Mouse (Mus musculus) kidney, adult 2 months (tissue): ENCODE measurements around the gene Fyco1. TPM values are rescaled to one million over a fixed set of nuclear protein-coding genes. Genes with fewer than 3 reads are reported as not detected.
A peak's percentile ranks its signal among the peaks of the same experiment; 100 is the strongest.

Experiments used
- DNase-seq: peaks from one replicate; pipeline ENCODE4 v3.0.0; 2021
- H3K27ac ChIP-seq: fragments of 200-500 bp; 2 replicates; pipeline ENCODE4 v1.5.1; 2012; ENCODE audit warnings: low read depth, low read length, control low read depth, inconsistent platforms; ENCODE audit not compliant: insufficient read depth
- H3K27me3 ChIP-seq: fragments of 200-500 bp; replicated peaks from 2 replicates; pipeline ENCODE4 v1.6.1; 2012; ENCODE audit warnings: mild to moderate bottlenecking, moderate library complexity, low read length, inconsistent platforms; ENCODE audit not compliant: control insufficient read depth, insufficient read depth
- H3K36me3 ChIP-seq: fragments of 200-500 bp; 2 replicates; pipeline ENCODE4 v1.6.1; 2012; ENCODE audit warnings: mild to moderate bottlenecking, moderate library complexity, low read length, inconsistent platforms; ENCODE audit not compliant: control insufficient read depth, insufficient read depth
- H3K4me1 ChIP-seq: fragments of 200-500 bp; 2 replicates; pipeline ENCODE4 v1.6.1; 2011; ENCODE audit warnings: low read length; ENCODE audit not compliant: control insufficient read depth, insufficient read depth
- H3K4me3 ChIP-seq: fragments of 200-500 bp; 2 replicates; pipeline ENCODE4 v1.5.1; 2011; ENCODE audit warnings: mild to moderate bottlenecking, low read depth, low read length, control low read depth; ENCODE audit not compliant: insufficient read depth
- CTCF ChIP-seq: fragments of 200-500 bp; conservative IDR thresholded peaks from 2 replicates; pipeline ENCODE4 v1.5.1; 2011; ENCODE audit warnings: low read depth, mild to moderate bottlenecking, control low read depth, low read length, moderate library complexity, mixed read lengths; ENCODE audit not compliant: insufficient read depth, insufficient read length
- POLR2A ChIP-seq: fragments of 200-500 bp; IDR thresholded peaks from one replicate; pipeline ENCODE4 v1.6.1; 2011; ENCODE audit warnings: low read depth, low read length, control low read depth
- WGBS: fragments of 180-500 bp; shearing (Covaris S2); methylation state at CpG from one replicate; pipeline ENCODE4 v1.1.7; 2018; 5-methylcytosine and 5-hydroxymethylcytosine counted together
- polyA plus RNA-seq: library from polyadenylated mRNA; depleted of rRNA; stranded (reverse); fragments of >200 nt; gene quantifications from 2 replicates; pipeline ENCODE4 v1.2.3, GENCODE M21; 2012; rRNA removed

Fyco1 gene
- polyA plus RNA-seq, result 7.1 and 9.9 TPM in 2 replicates

DNA sequence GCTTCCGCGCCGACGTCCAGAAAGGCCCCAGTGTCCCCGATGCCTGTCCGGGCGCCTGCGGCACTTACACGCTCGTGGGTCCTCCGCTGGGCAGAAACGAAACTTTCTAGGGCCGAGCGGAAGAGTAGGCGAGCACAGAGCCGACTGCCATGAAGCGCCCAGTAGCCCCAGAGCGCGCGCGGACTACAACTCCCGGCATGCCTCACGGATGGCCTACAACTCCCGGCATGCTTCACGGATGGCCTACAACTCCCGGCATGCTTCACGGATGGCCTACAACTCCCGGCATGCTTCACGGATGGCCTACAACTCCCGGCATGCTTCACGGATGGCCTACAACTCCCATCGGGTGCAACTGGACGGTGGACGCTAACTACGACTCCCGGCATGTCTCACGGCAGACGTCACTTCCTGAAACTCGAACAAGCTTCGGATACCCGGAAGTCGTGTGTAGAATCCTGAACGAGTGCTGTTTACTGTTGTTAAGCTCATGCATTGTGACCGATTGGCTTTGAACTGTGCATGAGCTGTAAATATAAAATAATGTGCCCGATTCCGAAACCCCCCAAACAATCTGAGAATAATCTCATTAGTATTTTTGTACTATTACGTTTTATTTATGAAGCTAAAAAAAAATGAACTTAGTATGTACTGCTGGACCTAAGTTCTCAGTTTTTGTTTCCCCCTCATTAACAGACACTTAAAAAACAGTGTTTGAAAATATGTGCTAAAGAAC is at the start of gene Fyco1:
Fyco1 (minus strand) TSS at position 187 of the 736 bp plus-strand sequence.
- peak within 1 kb of the TSS; percentile 87 for H3K27ac ChIP-seq
- WGBS, result under 1% methylated on average over 47 of the region's 47 CpGs

DNA sequence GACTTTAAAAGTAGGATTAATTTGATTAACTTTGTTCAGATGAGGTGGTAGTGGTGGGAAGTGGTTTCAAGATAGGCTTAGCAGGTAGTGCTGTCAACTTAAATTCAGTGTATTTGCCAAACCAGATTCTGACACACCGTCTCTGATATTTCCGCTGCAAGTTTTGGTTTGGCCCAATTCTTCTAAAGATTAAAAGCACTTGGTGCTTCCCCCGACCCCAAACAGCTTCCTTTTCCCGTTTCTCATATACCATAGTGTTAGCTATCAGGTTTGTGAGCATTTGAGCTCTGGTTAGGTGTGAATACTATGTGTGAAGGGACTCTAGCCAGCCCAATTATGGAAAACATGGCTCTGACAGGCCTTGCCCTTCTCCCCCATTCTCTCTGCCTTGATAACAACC is 20.4 kb upstream of the Fyco1 start:
- no peak overlapping the region for H3K27ac ChIP-seq
- H3K4me1 ChIP-seq, result no peaks in the 10 kb centered on the region
- no peaks in the 10 kb centered on the region for H3K27me3 ChIP-seq
- DNase-seq, result no peak
- H3K36me3 ChIP-seq, result no peaks in the 10 kb centered on the region
- TF ChIP-seq POLR2A (no peak), CTCF (no peak)
- 61% methylated on average over 4 of the region's 4 CpGs for WGBS
- H3K4me3 ChIP-seq, result no peak overlapping the region

More for the DNA sequence above, at the start of gene Fyco1:
- peak; percentile 99 for DNase-seq
- TF ChIP-seq CTCF, result no peak
- peak; percentile 6 for TF ChIP-seq POLR2A
- Histone ChIP-seq H3K4me3 (peak within 1 kb of the TSS; percentile 78), H3K36me3 (no peaks in the 10 kb centered on the region), H3K4me1 (peaks cover 4% of the 10 kb centered on the region; the same call in 1 of the 2 replicates), H3K27me3 (no peaks in the 10 kb centered on the region)

DNA sequence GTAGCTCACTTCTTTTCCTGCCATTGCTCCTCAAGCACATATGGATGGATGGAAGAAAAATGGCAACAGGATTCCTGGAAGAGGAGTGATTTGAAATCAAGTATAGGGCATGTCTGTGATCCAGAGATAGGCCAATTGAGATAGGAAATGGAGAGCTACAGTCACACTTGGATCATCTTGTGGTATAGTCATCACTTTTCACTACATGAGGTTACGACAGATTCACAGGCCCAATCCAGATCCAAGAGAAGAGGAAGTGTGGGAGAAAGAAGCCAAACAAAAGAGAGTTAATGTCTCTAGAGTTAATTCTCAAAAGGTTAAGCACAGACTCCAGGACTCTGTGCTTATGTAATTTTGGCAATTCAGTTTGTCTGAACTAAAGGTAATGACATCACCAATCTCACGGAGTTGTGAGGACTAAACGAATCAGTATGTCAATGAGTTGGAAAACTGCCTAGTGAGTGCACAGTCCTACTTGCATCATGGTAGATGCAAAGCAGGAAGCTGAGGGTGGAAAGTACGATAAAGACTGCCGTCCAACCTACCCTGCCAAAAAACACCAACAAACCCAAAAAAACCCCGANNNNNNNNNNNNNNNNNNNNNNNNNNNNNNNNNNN is 17.6 kb upstream of the Fyco1 start:
- Histone ChIP-seq H3K27me3 (no peaks in the 10 kb centered on the region), H3K27ac (no peak overlapping the region), H3K4me1 (no peaks in the 10 kb centered on the region), H3K36me3 (no peaks in the 10 kb centered on the region), H3K4me3 (no peak overlapping the region)
- WGBS, result 48% methylated on average over 6 of the region's 6 CpGs
- DNase-seq, result no peak
- TF ChIP-seq POLR2A, result no peak
- TF ChIP-seq CTCF, result no peak

DNA sequence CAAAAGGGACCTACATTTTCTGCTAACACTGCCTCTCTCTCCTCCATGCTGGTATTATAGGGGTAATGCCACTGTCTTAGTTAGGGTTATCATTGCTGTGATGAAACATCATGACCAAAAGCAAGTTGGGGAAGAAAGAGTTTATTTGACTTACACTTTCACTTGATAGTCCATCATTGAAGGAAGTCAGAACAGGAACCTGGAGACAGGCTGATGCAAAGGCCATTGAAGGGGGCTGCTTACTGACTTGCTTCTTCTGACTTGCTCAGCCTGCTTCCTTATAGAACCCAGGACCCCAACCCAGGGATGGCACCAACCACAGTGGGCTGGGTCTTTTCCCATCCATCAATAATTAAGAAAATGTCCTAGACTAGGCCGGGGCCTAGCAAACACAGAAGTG is 11.9 kb upstream of the Fyco1 start:
- no peak overlapping the region for H3K27ac ChIP-seq
- TF ChIP-seq POLR2A (no peak), CTCF (no peak)
- 83% methylated on average over 1 of the region's 1 CpGs for WGBS
- no peaks in the 10 kb centered on the region for H3K36me3 ChIP-seq
- no peak overlapping the region for H3K4me3 ChIP-seq
- no peak for DNase-seq
- H3K4me1 ChIP-seq, result no peaks in the 10 kb centered on the region
- no peaks in the 10 kb centered on the region for H3K27me3 ChIP-seq

DNA sequence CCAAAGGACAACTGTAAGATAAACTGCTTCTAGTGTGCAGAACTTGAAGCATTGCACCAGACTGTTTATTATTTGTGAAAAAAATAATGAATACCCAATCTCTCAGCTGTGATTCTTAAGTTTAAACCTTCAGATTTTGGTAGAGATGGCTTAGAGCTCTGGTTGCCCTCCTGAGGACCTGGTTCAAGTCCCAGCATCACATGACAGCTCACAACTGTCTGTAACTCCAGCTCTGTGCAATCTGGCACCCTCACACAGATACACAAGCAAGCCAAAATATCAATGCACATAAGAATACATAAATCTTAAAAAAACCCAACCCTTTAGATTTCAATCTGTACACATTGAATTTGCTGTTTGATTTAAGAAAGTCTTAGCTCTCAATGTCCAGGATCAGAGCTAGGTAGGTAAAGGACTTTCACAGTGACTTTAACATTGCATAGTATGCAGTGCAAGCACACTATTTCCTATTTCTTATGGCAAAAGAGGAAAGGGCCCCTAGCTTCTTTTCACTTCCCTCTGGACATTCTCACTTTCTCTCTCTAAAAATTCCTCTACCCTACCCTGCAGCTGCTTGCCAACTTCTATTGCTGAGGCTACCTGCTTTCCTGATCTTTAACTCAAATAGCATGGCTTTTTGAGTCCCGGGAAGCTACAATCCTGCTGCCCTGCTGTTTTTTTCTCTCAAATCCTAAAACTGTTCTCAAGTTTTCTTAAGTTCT is 11.4 kb upstream of the Fyco1 start:
- Histone ChIP-seq H3K4me1 (no peaks in the 10 kb centered on the region), H3K4me3 (no peak overlapping the region), H3K36me3 (no peaks in the 10 kb centered on the region), H3K27ac (no peak overlapping the region), H3K27me3 (no peaks in the 10 kb centered on the region)
- no peak for TF ChIP-seq CTCF
- no peak for TF ChIP-seq POLR2A
- 92% methylated on average over 1 of the region's 1 CpGs for WGBS
- no peak for DNase-seq

DNA sequence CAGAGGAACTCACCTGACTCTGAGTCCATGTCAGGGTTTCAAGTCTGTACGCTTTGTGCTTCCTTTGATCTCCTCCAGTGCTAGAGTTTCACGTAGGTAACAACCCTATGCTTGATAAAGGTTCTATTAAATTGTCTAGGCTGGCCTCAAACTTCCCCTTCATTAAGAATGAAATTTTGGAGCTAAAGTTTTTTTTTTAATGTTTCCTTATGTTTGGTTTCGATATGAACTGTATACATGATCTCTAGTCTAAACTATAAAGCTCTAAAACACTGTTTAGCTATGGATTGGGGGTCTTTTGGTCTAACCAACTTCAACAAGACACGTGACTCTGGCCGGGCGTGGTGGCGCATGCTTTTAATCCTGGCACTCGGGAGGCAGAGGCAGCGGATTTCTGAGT is 10.2 kb upstream of the Fyco1 start, which contains the start of gene Xcr1:
Xcr1 (minus strand) TSS at position 101 of the 400 bp plus-strand sequence.
- WGBS, result 85% methylated on average over 9 of the region's 9 CpGs
- Histone ChIP-seq H3K4me3 (no peak within 1 kb of the TSS), H3K27me3 (no peaks in the 10 kb centered on the region), H3K27ac (no peak within 1 kb of the TSS), H3K36me3 (no peaks in the 10 kb centered on the region), H3K4me1 (no peaks in the 10 kb centered on the region)
- TF ChIP-seq POLR2A (no peak), CTCF (no peak)
- DNase-seq, result no peak

DNA sequence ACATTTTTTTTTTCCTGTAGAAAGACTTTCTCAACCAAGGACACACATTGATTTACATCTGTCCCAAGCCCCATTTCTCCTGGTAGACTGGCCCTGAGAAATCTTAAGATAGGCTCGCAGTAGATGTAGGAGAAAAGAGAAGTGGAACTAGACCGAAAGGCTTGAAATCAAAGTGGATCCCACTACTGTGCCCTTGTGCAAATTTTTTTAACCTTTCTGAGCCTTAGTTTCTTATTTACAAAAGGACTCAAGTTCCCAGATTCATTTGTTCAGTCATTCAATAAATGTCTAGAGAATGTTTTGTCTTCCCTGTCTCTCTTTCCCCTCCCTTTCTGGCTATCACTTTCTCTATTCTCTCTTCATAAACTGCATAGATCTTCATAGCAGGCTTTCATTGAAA is 5.1 kb upstream of the Fyco1 start:
- TF ChIP-seq POLR2A, result no peak
- TF ChIP-seq CTCF, result no peak
- 72% methylated on average over 2 of the region's 2 CpGs for WGBS
- H3K27me3 ChIP-seq, result no peaks in the 10 kb centered on the region
- no peak for DNase-seq
- H3K27ac ChIP-seq, result no peak overlapping the region
- no peaks in the 10 kb centered on the region for H3K36me3 ChIP-seq
- H3K4me3 ChIP-seq, result no peak overlapping the region
- H3K4me1 ChIP-seq, result no peaks in the 10 kb centered on the region; the same call in 1 of the 2 replicates
